Mouse (Mus musculus): Measurements from ENCODE around the gene Mrpl52. TPM values are rescaled to one million over a fixed set of nuclear protein-coding genes. Genes with fewer than 3 reads are reported as not detected.

Mrpl52 gene
- 432 and 2,473 TPM in 2 replicates for polyA plus RNA-seq (2012; rRNA removed; ENCODE audit: low replicate concordance)

DNA sequence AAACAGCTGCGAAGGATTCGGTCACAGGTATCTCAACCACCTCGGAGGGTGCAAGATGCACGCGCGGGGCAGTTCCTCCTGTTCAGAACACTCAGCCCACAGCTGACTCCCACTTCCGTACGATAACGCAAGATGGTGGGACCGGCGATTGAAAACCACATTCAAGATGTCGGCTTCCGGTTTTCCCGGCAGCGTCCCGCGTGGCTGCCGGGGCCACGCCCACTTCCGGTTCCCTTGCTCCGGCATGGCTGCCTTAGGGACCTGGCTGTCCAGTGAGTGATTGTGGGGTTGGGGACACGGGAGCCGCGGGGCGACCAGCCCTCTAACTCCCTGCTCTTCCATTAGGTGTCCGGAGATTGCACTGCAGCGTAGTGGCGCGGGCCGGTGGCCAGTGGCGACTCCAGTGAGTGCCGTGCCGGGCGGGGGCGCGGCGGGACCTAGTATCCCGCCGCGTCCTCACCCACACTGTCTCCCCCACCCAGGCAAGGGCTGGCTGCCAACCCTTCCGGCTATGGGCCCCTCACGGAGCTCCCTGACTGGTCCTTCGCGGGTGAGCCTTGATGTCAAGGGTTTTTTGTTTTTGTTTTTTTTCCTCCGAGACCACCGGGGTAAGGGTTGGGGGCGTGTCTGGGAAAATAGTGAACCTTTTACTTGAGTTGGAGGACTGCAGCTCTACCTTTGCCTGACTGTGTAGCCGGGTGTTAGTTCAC is at the start of gene Mrpl52:
Mrpl52 (plus strand) TSS at position 221 of the 710 bp plus-strand sequence.

DNA sequence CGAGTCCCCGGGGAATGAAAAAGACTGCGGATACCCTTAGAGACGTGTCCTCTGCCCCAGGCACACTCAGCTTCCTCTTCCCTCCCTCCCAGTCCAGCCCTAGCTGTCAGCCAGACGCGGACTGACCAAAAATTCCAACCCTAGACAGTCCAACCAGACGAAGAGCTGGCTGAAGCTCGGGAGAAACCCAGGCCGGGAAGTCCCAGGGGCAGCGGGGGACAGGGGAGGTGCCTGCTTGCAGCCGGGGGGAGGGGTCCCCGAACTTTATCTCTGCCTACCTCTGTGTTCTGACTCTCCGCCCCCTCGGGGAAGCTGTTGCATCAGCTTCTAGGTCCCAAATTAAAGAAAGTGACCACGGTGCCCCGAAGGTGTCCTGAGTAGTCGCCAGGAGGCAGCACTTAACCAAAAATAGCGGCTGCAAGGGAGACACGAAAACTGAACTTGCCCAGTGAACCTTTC is 9.1 kb upstream of the Mrpl52 start, which contains the start of gene Slc7a7:
Slc7a7 (minus strand) TSS at position 158 of the 459 bp plus-strand sequence.

DNA sequence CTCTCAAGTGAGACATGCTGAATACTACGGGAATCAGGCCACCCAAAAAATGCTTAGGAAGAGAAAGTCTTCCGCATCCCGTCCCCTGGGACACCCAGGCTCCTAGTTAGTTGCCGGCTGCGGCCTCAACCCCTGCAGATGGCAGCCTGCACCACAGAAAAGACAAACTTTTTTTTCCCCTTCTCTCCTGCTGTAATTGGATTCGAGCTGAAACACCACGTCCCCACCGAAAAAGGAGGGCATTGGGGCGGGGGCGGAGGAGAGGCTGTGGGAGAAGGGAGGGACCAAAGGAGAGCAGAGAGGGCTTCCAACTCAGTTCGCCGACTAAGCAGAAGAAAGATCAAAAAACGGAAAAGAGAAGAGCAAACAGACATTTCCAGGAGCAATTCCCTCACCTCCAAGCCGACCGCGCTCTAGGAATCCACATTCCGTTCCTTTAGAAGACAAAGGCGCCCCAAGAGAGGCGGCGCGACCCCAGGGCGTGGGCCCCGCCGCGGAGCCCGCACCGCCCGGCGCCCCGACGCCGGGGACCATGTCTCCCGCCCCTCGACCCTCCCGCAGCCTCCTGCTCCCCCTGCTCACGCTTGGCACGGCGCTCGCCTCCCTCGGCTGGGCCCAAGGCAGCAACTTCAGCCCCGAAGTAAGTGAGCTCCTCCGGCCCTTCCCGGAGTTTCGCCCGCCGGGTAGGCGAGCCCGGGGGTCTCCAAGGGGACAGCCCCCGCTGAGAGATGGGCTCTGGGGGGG is 4.8 kb downstream of the Mrpl52 start, which contains the start of gene Mmp14:
Mmp14 (plus strand) TSS at position 279 of the 744 bp plus-strand sequence.

DNA sequence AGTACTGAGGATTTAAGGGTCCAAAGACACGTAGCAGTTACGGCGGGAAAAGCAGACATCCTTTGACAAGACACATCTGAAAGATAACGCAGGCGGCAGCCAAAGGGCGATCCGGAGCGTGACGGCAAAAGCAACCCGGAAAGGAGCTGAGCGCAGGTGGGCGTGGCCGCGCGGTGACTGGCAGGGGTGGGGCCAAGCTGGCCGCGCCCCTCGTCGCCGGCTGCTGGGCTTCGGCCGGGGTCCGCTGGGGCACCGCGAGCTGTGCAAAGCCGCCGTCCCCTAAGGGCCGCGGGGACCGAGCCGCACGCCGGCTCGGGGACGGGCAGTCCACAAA is 37.2 kb downstream of the Mrpl52 start, which contains the start of gene Lrp10:
Lrp10 (plus strand) TSS at position 179 of the 334 bp plus-strand sequence.

DNA sequence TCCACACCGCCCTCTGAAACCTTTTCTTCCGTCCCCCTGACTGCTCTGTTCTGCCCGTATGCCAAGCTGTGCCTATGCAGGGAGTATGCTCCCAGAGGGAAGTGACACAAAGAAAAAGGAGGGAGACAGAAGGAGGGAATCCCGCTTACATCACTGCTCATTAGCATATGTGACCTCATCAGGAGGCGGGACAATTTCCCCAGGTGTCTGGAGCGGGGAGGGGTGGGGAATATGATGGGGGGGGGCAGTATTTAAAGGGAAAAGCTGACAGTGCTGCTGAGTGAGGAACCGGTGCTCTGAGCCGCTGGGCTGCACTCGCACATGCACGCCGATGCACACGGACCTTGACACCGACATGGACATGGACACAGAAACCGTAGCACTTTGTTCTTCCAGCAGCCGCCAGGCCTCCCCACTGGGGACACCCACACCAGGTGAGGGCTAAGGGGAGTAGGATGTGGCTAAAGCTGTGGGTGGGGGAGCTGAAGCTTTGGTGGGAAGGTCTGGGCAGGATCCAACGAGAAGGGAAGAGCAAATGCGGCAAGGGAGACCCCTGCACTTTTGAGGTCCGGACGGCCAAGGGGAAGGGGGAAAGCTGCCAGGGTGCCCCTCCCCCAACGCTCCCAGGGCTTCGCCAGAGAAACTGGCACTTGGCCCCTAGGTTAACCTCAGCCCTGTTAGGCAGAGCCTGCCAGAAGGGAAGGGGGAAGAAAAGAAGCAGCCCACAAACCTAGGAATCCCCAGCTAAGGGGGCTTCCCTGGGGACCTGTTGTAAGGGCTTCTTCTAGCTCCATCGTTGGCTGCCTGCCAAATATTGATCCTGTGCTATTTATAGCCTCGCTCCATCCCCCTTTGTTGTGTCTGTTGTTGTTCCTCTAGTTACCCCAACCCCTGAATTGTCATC is 49.5 kb downstream of the Mrpl52 start, which contains the start of gene Rem2:
Rem2 (plus strand) TSS at position 160 of the 904 bp plus-strand sequence.

Other genes starting within 250 kb of the Mrpl52 start
- 983 and 1,121 TPM in 2 replicates for gene Dad1, start 172.8 kb upstream of the Mrpl52 start, polyA plus RNA-seq (2012; rRNA removed; ENCODE audit: low replicate concordance)
- 51.1 and 58.3 TPM in 2 replicates for gene Abhd4, start 172.7 kb upstream of the Mrpl52 start, polyA plus RNA-seq (2012; rRNA removed; ENCODE audit: low replicate concordance)
- not detected in 2 replicates for gene Olfr49, start 142.0 kb upstream of the Mrpl52 start, polyA plus RNA-seq (2012; rRNA removed; ENCODE audit: low replicate concordance)
- gene Oxa1l, start 66.1 kb upstream of the Mrpl52 start, polyA plus RNA-seq (2012; rRNA removed; ENCODE audit: low replicate concordance) = 160 and 217 TPM in 2 replicates
- gene Slc7a7, start 9.1 kb upstream of the Mrpl52 start, polyA plus RNA-seq (2012; rRNA removed; ENCODE audit: low replicate concordance) = 98.2 and 314 TPM in 2 replicates
- gene Mmp14, start 4.7 kb downstream of the Mrpl52 start, polyA plus RNA-seq (2012; rRNA removed; ENCODE audit: low replicate concordance) = 91.4 and 100.0 TPM in 2 replicates
- 234 and 458 TPM in 2 replicates for gene Lrp10, start 37.2 kb downstream of the Mrpl52 start, polyA plus RNA-seq (2012; rRNA removed; ENCODE audit: low replicate concordance)
- gene Rem2, start 49.2 kb downstream of the Mrpl52 start, polyA plus RNA-seq (2012; rRNA removed; ENCODE audit: low replicate concordance) = 0.16 and 0.18 TPM in 2 replicates
- 8.3 and 21.4 TPM in 2 replicates for gene Prmt5, start 90.6 kb downstream of the Mrpl52 start, polyA plus RNA-seq (2012; rRNA removed; ENCODE audit: low replicate concordance)
- 8.0 and 8.5 TPM in 2 replicates for gene Haus4, start 127.7 kb downstream of the Mrpl52 start, polyA plus RNA-seq (2012; rRNA removed; ENCODE audit: low replicate concordance)
- 2.8 and 3.3 TPM in 2 replicates for gene Ajuba, start 150.6 kb downstream of the Mrpl52 start, polyA plus RNA-seq (2012; rRNA removed; ENCODE audit: low replicate concordance)
- gene 4931414P19Rik, start 179.1 kb downstream of the Mrpl52 start, polyA plus RNA-seq (2012; rRNA removed; ENCODE audit: low replicate concordance) = 4.0 and 6.6 TPM in 2 replicates
- 131 and 140 TPM in 2 replicates for gene Psmb5, start 191.1 kb downstream of the Mrpl52 start, polyA plus RNA-seq (2012; rRNA removed; ENCODE audit: low replicate concordance)
- 0.02 TPM in 1 of 2 replicates, not detected in the other for gene Psmb11, start 194.5 kb downstream of the Mrpl52 start, polyA plus RNA-seq (2012; rRNA removed; ENCODE audit: low replicate concordance)
- gene Gm17606, start 214.0 kb downstream of the Mrpl52 start, polyA plus RNA-seq (2012; rRNA removed; ENCODE audit: low replicate concordance) = not detected in 2 replicates
- 5.7 and 7.8 TPM in 2 replicates for gene Cdh24, start 214.5 kb downstream of the Mrpl52 start, polyA plus RNA-seq (2012; rRNA removed; ENCODE audit: low replicate concordance)